Mouse (Mus musculus): Measurements from ENCODE around the gene Acvr1b.

The Acvr1b gene

DNA sequence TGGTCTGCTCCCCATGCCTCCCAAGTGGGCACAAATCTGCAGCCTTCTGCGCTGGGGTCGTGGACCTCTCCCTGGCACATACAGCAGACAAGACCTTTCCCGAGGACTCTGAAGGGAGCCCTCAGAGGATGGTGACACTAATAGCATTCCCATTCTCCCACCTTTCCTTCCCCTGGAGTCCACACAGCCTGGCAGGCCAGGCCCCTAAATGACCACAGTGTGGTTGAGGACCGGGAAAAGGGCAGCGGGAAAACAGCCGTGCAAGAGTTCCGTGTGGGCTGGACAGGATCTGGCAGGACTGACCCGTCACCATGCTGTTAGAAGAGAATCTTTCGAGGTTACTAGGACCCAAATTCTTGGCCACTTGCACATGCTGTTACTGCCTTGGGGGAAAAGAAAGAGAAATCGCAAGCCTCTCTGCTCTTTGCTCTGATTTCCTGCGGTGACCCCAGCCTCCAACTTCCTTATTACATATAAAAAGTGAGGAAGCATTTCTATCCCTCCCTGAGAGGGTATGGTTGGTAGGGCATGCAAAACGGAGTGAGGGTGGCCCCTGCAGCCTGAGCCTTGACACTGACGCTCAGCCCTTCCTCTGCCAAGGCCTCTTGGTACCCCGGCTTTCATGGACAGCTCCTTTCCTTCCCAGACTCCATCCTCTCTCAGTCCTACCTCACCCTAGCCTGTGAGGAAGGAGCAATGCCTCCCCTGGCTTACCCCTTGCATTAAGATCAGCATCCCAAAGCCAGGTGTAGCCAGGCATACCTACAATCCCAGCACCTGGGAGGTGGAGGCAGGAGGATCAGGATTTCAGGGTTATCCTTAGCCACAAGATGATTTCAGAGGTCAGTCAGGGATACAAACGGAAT is 27.5 kb upstream of the Acvr1b start:
- no peak for DNase-seq (ENCODE audit: low spot score in 2 of 2)

DNA sequence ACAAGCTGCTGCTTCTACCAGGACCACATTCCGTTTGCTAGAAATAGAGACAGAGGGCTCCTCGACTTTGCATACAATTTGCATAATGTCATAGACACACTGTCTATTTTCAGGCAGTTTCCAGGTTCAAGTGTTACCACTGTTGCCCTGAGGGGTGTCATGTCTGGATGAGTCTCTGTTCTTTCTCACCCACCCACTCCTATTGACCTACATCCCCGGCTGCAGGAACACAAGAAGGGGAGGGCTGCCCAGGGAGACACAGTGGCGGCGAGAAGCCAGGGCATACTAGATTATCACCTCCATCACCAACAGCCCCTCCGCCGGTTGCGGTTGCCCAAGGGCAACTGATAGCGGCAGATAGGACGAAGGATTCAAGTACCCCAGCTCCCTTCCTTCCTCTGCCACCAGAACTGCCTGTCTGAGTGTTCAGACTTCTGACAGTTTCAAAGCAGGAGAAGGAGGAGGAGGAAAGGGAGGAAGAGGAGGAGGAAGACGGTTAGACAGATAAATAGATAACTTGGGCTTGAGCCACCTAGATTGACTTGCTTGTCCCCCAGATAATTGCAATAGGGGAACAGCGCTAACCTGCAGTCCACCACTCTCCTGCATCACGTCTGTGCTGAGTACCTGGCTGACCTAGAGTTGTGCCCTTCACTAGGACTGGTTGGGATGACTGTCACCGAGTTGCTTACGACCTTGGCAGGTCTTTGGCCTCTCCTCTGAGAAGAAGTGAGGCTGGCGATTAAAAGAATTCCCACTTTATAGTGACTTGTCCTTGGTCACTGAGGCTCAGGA is 26.6 kb upstream of the Acvr1b start:
- no peak for DNase-seq (ENCODE audit: low spot score in 2 of 2)

DNA sequence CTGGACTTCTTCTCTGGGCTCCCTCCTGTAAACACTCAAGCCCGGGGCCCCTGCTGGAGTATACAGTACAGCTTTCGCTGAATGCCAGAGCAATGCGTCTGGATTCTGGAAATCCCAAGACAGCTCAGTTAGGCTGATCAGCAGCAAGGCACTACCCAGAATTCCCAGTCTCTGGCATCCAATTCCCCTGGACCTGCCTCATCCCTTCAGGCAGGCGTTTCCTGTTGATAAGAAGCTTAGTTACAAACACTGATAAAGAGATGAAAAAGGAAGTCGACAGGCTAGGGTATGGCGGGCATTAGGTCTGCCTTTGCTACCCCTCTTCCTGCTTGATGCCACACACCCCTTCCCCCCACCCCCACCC is 26.0 kb upstream of the Acvr1b start:
- DNase-seq (ENCODE audit: low spot score in 2 of 2) = no peak

DNA sequence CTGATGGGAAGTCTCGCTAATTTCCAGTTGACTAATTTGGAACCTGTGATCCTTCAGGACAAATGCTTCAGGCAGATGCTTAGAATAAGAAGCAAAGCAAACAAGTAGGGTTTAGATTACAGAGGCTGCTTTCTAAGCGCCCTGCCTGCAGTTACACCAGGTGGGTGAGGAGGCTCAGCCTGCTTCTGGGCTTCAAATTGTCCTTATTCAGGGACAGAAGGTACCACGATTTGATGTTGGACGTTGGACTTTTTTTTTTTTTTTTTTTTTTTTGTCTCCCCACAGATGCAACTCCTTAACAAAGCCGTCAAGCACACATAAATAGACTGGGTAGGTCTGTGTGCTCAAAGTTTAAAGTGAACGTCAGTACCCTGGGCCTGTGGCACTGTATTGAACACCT is 25.3 kb upstream of the Acvr1b start:
- DNase-seq (ENCODE audit: low spot score in 2 of 2) = no peak

DNA sequence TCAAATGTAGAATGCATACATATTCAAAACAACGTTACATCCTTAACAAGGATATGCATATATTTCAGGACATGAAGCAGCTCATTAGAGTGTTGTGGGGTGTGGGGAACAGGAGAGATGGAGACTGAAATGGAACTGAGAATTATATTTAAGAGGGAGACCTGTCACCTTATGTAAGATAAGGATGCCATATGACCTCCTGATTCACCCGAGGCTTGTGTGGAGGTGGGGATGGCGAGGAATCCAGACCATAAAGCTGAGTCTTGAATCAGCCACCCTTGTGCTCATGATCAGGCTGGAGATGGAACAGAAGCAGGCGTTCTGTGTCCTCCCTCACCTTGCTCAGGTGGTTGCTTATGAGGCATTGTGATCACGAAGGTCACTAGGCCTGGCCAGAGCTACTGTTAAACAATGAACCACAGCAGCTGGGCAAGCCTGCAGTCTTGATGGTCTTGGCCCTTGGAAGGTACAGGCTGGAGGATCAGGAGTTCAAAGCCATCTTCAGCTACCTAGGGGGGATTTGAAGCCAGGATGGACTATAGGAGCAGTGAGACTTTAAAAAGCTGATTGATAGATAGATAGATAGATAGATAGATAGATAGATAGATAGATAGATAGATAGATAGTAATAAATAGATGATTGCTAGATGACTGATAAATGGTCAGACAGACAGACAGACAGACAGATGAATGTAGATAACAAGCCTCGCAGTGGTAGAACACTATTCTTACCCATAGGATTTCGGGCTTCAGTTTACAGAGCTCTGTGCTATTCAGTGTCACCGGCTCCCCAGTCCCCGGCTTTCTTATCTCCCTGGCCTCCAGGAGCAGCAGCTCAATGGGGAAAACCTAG is 22.2 kb upstream of the Acvr1b start:
- DNase-seq (ENCODE audit: low spot score in 2 of 2) = no peak

DNA sequence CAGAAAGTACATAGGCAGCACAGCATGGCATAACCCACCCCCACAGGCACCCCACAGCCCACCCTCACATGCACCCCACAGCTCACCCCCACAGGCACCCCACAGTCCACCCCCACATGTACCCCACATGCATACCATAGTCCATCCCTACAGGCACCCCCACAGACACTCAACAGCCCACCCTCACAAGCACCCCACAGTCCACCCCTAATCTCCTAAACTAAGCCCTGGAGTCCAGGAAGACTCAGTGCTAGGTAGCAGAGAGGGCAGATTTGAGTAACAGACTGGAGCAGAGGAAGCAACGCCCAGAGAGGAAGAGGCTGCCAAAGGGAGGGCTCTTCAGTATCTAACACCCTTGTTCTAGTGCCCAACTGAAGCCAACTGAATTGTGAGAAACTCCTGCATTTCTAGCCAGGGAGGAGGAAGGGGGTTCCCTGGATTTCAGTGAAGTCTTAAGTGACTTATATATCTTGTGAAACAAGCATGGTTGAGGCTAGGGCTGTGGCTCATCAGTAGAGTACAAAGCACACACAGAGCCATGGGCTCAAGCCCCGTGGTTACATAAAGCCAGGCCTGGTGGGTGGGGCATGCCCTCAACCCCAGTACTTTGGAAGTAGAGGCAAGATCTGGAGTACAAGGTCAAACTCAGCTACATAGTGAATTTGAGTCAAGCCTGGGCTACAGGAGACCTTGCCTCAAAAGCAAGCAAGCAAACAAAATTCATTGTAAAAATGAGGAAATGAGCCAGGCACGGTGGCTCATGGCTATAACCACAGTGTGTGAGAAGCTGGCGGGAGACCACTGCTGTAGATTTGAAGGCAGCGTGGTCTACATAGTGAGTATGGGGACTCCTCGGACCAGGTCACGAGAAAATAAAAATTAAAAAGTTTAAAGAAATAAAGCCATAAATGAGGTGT is 18.9 kb upstream of the Acvr1b start:
- no peak for DNase-seq (ENCODE audit: low spot score in 2 of 2)

DNA sequence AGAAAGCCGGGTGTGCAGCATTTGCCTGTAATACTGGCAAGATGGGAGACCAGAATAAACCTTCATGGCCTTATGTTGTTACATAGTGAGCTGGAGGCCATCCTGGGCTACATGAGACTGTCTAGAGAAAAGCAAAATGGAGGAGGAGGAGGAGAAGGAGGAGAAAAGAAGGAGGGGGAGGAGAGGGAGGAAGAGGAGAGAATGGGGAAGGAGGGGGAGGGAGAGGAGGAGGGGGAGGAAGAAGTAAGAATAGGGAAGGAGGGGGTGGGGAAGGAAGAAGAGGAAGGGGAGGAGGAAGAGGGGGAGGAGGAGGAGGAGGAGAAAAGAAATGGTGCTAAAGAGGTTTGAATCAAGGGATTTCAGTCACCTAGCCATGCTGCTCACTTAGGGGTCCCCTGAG is 13.7 kb upstream of the Acvr1b start:
- DNase-seq (ENCODE audit: low spot score in 2 of 2) = no peak

DNA sequence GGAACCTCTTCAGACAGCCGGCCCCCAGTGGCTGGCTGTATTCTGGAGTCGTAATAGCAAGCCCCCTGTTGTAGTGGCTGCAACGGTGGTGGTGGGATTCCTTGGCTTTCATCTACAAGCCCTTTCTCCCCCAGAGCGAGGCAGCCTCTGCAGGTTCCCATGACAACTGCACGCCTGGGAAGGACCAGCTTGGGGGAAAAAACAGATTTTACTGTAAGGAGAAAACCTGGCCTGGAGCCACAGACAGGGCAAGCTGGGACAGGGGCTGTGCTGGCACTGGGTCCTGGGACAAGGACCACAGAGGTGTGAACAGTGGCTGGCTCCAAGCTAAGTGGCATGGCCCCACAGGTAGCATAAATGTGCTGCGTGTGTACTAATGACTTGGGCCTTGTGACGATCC is 13.3 kb upstream of the Acvr1b start:
- DNase-seq (ENCODE audit: low spot score in 2 of 2) = no peak

DNA sequence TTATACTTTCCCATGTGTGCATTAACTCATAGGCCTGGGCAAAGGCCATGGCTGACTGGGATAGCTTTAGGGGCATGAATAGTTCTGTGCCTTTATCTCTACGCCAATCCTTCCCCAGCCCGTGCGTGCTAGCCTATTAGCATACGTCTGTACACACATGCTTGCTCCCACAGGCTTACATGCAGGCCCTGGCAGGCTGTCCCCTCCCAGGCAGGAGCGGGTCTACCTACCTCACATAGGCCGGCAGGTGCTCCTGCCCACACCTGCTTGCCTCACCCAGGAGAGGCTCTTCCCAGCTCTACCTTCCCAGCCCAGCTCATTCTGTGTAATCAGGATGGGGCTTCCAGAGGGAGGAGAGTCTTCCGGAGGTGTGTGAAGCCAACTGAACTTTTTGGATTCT is 12.3 kb upstream of the Acvr1b start:
- peak in 1 of 2 experiments; percentile 74 for DNase-seq (ENCODE audit: low spot score in 2 of 2)

DNA sequence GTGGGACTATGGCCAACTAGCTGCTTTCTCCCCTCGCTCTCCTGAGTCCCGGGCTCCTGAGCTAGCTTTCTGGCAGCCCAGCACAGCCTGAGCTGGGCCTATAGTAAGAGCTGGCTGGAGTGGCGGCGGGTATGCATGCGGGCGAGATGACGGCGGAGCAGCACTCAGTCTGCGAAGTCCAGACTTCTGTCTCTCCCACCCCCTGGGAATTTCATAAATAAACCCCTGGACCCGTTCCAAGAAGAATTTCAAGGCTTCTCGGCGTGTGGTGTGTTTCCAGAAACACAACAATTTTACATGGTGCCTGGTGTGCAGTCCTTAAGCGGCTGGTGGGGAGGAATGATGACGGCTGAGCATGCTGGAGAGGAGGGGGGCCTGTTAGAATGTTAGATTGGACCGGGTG is 10.8 kb upstream of the Acvr1b start:
- no peak for DNase-seq (ENCODE audit: low spot score in 2 of 2)

DNA sequence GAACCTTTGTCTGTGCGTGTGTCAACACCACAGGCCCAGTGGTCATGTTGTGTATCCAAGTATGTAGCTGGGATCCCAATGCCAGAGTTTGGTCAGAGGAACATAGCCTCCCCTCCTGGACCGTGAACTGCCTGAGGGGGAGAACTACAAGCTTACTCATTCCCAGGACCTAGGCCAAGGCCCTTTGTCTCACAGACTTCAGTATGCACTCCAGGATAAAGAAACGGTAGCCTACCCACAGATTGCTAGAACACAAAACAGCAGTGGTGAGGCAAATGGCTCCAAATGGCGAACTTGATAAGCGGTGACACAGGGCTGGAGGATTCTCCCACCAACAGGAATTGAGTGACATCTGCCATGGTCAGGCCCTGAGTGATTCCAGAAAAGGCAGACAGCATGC is 10.0 kb upstream of the Acvr1b start:
- no peak for DNase-seq (ENCODE audit: low spot score in 2 of 2)

DNA sequence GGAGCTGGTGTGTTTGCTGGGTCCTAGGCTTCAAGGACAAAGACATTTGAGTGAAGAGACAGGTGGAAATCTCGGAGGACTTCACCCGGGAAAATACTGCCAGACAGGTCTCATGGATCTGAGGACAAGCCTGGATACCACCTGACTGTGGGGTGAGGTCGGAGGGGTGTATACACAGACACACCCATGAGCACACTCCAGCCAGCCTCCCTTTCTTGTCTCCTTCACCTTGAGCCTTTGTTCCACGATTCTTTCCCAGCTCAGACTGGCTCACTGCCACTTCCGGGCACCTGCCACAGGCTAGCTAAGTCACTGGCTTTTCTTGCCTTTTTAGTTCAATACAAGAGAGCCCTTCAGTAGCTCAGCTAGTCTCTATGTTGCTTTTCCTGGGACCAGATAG is 9.6 kb upstream of the Acvr1b start:
- DNase-seq (ENCODE audit: low spot score in 2 of 2) = no peak

DNA sequence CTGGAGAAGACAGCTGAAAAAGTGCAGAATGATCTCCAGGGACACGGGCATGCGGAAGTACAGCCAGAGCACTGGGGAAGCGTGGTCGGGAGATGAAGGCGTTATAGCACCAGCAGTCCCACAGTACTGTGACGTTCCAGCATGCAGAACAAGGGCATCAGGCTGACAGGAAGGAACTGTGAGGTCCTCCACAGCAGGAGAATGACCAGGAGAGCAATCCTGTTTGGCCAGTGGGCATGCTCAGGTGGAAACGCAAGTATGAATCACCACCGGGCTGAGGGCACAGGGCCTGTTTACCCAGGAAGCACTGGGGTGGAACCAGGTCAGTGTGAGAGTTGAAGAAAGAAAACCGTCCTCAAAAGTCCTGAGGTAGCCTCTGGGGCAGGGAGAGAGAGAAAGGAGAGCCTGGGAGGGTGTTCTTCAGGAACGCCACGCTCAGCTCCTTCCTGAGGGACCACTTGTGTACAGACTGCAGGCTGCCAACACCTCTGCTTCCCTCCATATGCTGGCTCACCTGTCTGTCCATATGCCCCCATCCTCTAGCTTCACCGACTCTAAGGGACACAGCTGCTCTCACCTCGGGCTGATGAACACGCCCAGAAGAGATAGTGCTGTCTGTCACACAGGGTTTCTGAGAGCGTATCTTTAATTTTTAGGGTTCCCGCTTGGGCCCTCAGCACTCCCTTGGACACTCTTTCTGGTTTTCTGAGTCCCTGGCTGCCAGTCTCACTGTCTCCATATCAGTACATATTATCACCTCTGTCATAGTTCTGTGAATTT is 8.0 kb upstream of the Acvr1b start:
- peak in 1 of 2 experiments; percentile 77 for DNase-seq (ENCODE audit: low spot score in 2 of 2)

DNA sequence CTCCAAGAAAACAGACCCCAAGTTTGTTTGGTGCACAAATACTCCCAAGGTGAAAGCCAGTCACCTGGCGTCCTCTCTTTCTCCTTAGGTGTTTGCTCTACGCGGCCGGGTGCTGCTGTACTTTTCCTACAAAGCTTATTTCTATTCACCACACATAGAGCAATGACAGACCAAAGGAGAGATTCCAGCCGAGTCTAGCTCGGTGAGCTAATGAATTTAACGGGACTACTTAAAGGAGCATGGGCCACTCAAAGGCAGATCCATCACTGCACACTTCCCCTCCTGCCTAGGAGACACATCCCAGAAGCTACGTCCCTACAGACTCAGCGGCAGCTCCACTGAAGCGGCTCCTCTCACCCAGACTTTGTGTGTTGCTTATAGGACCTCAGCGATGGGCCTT is 6.3 kb upstream of the Acvr1b start:
- DNase-seq (ENCODE audit: low spot score in 2 of 2) = no peak

DNA sequence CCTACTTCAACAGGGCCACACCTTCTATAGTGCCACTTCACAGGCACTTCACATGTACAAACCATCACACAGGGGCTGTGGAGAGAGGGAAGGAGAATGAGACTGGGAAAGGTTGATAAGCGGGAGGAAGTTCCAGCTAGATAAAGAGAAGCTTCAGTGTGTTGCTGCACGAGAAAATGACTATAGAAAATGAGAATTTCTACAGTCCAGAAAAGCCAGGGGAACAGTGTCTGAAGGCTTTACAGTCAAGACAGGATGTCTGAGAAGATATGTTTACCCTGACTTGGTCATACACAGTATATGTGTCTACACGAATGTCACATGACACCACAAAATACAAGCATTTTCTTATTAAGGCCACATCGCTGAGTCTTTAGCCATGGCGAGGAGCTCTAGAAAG is 4.0 kb upstream of the Acvr1b start:
- DNase-seq (ENCODE audit: low spot score in 2 of 2) = no peak

DNA sequence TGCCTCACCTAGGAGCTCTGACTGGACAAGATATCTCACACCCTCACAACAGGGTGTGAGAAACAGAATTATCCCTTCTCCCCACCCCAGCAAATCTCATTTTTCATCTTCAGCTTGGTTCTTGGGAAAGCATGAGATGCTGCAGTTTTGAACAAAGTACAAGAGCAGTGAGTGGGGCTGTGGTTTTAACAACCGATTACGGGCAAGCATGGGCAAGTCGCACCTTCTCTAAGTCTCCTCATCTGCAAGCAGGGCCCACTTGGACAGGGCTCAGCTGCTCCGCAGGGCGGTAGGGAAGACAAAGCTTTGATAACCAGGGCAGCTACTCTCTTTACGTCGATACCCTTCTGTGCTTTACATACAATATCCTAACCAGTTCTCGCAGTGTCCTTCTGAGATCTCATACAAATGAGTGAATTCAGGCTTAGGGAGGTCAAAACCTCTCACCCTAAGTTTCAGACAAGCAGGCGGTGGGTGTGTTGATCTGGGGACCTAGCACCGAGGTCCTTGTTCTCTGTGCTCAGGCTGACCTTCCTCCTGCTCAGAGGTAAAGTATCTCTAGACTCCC is 3.4 kb upstream of the Acvr1b start:
- no peak for DNase-seq (ENCODE audit: low spot score in 2 of 2)

DNA sequence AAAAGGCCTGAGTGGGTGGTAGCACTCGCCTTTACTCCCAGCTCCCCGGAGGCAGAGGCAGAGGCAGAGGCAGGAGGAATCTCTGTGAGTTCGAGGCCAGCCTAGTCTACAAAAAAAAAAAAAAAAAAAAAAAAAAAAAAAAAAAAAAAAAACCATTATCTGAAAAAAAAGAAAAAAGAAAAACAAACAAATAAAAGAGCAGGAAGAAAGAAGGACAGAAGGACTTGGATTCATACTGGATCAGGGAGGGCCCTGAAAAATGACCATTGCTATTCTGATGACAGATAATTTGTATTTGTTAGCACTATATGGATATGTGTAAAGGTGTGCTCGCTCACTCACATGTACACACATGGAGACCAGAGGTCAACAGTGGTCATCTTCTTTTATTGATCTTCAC is 2.6 kb upstream of the Acvr1b start:
- DNase-seq (ENCODE audit: low spot score in 2 of 2) = no peak

DNA sequence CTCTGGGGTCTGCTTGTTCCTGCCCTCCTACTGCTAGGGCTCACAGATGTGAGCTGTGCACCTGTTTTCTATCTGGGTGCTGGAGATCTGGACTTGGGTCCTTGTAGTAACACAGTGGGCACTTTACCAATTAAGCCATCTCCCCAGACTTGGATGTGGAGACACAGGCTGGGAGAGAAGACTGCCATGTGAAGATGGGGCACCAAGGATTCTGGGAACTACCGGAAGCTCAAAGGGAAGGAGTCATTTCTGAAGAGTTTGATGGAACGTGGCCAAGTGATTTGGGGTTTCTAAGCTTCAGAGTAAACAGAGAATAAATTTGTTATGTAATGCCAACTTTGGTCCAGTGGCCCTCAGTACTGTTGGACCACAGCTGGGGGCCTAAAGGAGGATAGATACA is 1.9 kb upstream of the Acvr1b start:
- DNase-seq (ENCODE audit: low spot score in 2 of 2) = no peak

DNA sequence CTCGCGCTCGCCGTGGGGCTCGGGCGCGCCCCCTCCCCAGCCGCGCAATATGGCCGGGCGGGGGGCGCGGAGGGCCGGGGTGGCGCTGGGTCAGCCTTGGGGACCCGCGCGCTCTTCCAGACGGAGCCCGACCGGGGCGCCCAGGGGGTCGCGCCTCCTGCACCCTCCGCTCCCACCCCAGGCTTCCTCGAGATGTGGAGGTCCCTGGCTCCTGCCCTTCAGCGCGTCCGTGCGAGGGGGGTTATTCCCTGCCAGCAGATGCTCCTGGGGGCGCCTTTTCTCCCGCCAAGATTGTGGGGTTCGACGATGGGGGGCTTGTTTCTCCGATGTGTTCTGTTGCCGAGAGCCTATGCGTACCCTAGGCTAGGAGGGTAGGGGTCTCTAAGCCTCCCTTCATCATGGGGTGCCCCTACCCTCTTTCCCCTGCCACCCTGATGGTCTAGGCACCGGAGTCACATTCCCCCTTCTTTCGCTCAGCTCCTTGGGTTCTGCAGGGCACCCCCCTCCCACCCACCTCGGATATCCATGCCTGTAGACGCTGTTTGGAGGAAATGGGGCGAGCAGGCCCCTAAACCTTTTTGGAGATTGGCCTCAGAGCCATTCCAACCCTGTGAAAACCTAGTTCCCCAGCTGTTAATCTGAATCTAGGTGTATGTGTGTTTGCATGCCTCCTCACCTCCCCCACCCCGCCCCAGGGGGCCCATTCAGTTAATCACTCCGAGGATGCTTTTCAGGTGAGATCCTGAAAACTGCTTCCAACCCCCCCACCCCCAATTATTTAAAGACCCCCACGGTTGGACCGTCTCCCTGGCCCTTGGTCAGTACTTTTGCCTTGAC is 645 bp downstream of the Acvr1b start:
- DNase-seq (ENCODE audit: low spot score in 2 of 2) = no peak
